Mouse (Mus musculus) lung, embryonic 14.5 days (tissue): ENCODE data around the gene Fgf13. TPM values are rescaled to one million over a fixed set of nuclear protein-coding genes. Genes with fewer than 3 reads are reported as not detected.

Source experiments
- ATAC-seq: fragments of 200-750 bp; cut with Nextera tagmentation; 2 replicates; pipeline ENCODE4 v1.8.0; 2017; ENCODE audit warnings: mild to moderate bottlenecking, moderate TSS enrichment, moderate library complexity; ENCODE audit not compliant: insufficient read depth
- DNase-seq: peaks from one replicate; pipeline ENCODE4 v3.0.0-alpha.2; 2015
- H3K27ac ChIP-seq: fragments of 300-500 bp; sonication (generic); 2 replicates; pipeline ENCODE4 v1.5.1; 2014; ENCODE audit warnings: low read depth, mild to moderate bottlenecking, moderate library complexity
- H3K27me3 ChIP-seq: fragments of 300-500 bp; sonication (generic); 2 replicates; pipeline ENCODE4 v1.6.1; 2014; ENCODE audit warnings: low read length, control low read depth; ENCODE audit not compliant: insufficient read depth
- H3K36me3 ChIP-seq: fragments of 300-500 bp; sonication (generic); 2 replicates; pipeline ENCODE4 v1.6.1; 2014; ENCODE audit warnings: control low read depth; ENCODE audit not compliant: insufficient read depth
- H3K4me1 ChIP-seq: fragments of 300-500 bp; sonication (generic); 2 replicates; pipeline ENCODE4 v1.6.1; 2014; ENCODE audit warnings: antibody characterized with exemption, control low read depth; ENCODE audit not compliant: insufficient read depth
- H3K4me2 ChIP-seq: fragments of 300-500 bp; sonication (generic); 2 replicates; pipeline ENCODE4 v1.6.1; 2014; ENCODE audit warnings: mild to moderate bottlenecking
- H3K4me3 ChIP-seq: fragments of 300-500 bp; sonication (generic); 2 replicates; pipeline ENCODE4 v1.5.1; 2014; ENCODE audit warnings: low read depth, low read length
- H3K9ac ChIP-seq: fragments of 300-500 bp; sonication (generic); 2 replicates; pipeline ENCODE4 v1.6.1; 2014
- H3K9me3 ChIP-seq: fragments of 300-500 bp; sonication (generic); 2 replicates; pipeline ENCODE4 v1.6.1; 2016; ENCODE audit warnings: low read depth, low read length, control low read depth
- CTCF ChIP-seq: IDR thresholded peaks from 2 replicates; pipeline ENCODE4 v1.5.1; 2016; ENCODE audit warnings: antibody characterized with exemption, low read depth
- WGBS: fragments of 180-500 bp; shearing (Covaris S2); extraction: QIAGEN DNeasy Blood & Tissue Kit; methylation state at CpG from one replicate; pipeline ENCODE4 v1.1.7; 2014; 5-methylcytosine and 5-hydroxymethylcytosine counted together
- polyA plus RNA-seq: library from polyadenylated mRNA; unstranded; fragments of >200 nt; fragmentation: Nextera tagmentation; extraction: Ambion mirVana; gene quantifications from 2 replicates; pipeline ENCODE4 v1.2.1, GENCODE M21; 2014

Gene Fgf13
- polyA plus RNA-seq, 1 experiment from 2014 or later = 3.0 TPM

- Histone ChIP-seq H3K27me3 (no peaks in the 10 kb centered on the region), H3K4me2 (no peak overlapping the region), H3K4me1 (no peaks in the 10 kb centered on the region), H3K9me3 (no peaks in the 10 kb centered on the region), H3K36me3 (no peaks in the 10 kb centered on the region), H3K9ac (no peak overlapping the region), H3K27ac (no peak overlapping the region), H3K4me3 (no peak overlapping the region)
- TF ChIP-seq CTCF = no peak
- DNase-seq (no peak), ATAC-seq (no peak)
Observed at GRCm38 (mm10) chrX:59251576-59251975, 316.3 kb downstream of the Fgf13 start.

GRCm38 (mm10) chrX:59243752-59244151 lies 324.1 kb downstream of the Fgf13 start:
- Histone ChIP-seq H3K9me3 (no peaks in the 10 kb centered on the region), H3K36me3 (no peaks in the 10 kb centered on the region), H3K27ac (no peak overlapping the region), H3K4me1 (no peaks in the 10 kb centered on the region), H3K9ac (no peak overlapping the region), H3K4me2 (no peak overlapping the region), H3K4me3 (no peak overlapping the region), H3K27me3 (no peaks in the 10 kb centered on the region)
- TF ChIP-seq CTCF = no peak
- 72% methylated on average over 3 of the region's 3 CpGs for WGBS
- DNase-seq (no peak), ATAC-seq (no peak)

- H3K27me3 ChIP-seq = no peaks in the 10 kb centered on the region
- no peaks in the 10 kb centered on the region for H3K4me1 ChIP-seq
- ATAC-seq (no peak), DNase-seq (no peak)
- WGBS = 82% methylated on average over 3 of the region's 3 CpGs
- no peak for TF ChIP-seq CTCF
- no peaks in the 10 kb centered on the region for H3K36me3 ChIP-seq
- no peak overlapping the region for H3K9ac ChIP-seq
- H3K4me2 ChIP-seq = no peak overlapping the region
- H3K4me3 ChIP-seq = no peak overlapping the region
- H3K9me3 ChIP-seq = no peaks in the 10 kb centered on the region
- no peak overlapping the region for H3K27ac ChIP-seq
Observed at GRCm38 (mm10) chrX:59243176-59243575, 324.7 kb downstream of the Fgf13 start.

- Histone ChIP-seq H3K9me3 (no peaks in the 10 kb centered on the region), H3K4me2 (no peak overlapping the region), H3K4me1 (no peaks in the 10 kb centered on the region), H3K4me3 (no peak overlapping the region), H3K27me3 (no peaks in the 10 kb centered on the region), H3K36me3 (no peaks in the 10 kb centered on the region), H3K9ac (no peak overlapping the region), H3K27ac (no peak overlapping the region)
- DNase-seq (no peak), ATAC-seq (no peak)
- TF ChIP-seq CTCF = no peak
Observed at GRCm38 (mm10) chrX:59241460-59241747, 326.5 kb downstream of the Fgf13 start.

GRCm38 (mm10) chrX:59240683-59241459 lies 327.0 kb downstream of the Fgf13 start:
- Histone ChIP-seq H3K4me1 (no peaks in the 10 kb centered on the region), H3K36me3 (no peaks in the 10 kb centered on the region), H3K4me3 (no peak overlapping the region), H3K4me2 (no peak overlapping the region), H3K27me3 (no peaks in the 10 kb centered on the region), H3K27ac (no peak overlapping the region), H3K9ac (no peak overlapping the region), H3K9me3 (no peaks in the 10 kb centered on the region)
- no peak for TF ChIP-seq CTCF
- no peak for ATAC-seq
- DNase-seq = no peak
- 49% methylated on average over 2 of the region's 2 CpGs for WGBS

GRCm38 (mm10) chrX:59220675-59221074 lies 347.2 kb downstream of the Fgf13 start:
- 47% methylated on average over 3 of the region's 3 CpGs for WGBS
- no peak for ATAC-seq
- no peak overlapping the region for H3K4me3 ChIP-seq

GRCm38 (mm10) chrX:59201146-59201545 lies 366.7 kb downstream of the Fgf13 start:
- Histone ChIP-seq H3K4me1 (no peaks in the 10 kb centered on the region), H3K9me3 (no peaks in the 10 kb centered on the region), H3K4me3 (no peak overlapping the region), H3K9ac (no peak overlapping the region), H3K36me3 (no peaks in the 10 kb centered on the region), H3K27ac (no peak overlapping the region), H3K4me2 (no peak overlapping the region), H3K27me3 (no peaks in the 10 kb centered on the region)
- DNase-seq (no peak), ATAC-seq (no peak)
- no peak for TF ChIP-seq CTCF

More at GRCm38 (mm10) chrX:59220675-59221074, 347.2 kb downstream of the Fgf13 start:
- no peaks in the 10 kb centered on the region for H3K9me3 ChIP-seq
- no peak overlapping the region for H3K9ac ChIP-seq
- no peak overlapping the region for H3K27ac ChIP-seq
- no peak overlapping the region for H3K4me2 ChIP-seq
- TF ChIP-seq CTCF = no peak
- H3K27me3 ChIP-seq = no peaks in the 10 kb centered on the region
- H3K4me1 ChIP-seq = no peaks in the 10 kb centered on the region
- H3K36me3 ChIP-seq = no peaks in the 10 kb centered on the region
- DNase-seq = no peak

GRCm38 (mm10) chrX:59194149-59194548 lies 373.7 kb downstream of the Fgf13 start:
- Histone ChIP-seq H3K4me1 (no peaks in the 10 kb centered on the region), H3K4me3 (no peak overlapping the region), H3K9ac (no peak overlapping the region), H3K27me3 (no peaks in the 10 kb centered on the region), H3K27ac (no peak overlapping the region), H3K9me3 (no peaks in the 10 kb centered on the region), H3K4me2 (no peak overlapping the region), H3K36me3 (no peaks in the 10 kb centered on the region)
- TF ChIP-seq CTCF = peak; percentile 42
- DNase-seq = peak; percentile 10
- 68% methylated on average over 4 of the region's 4 CpGs for WGBS
- no peak for ATAC-seq
